Mouse (Mus musculus) intestine, embryonic 15.5 days (tissue): ENCODE measurements around the gene Adcy9. TPM values are rescaled to one million over a fixed set of nuclear protein-coding genes. Genes with fewer than 3 reads are reported as not detected.

Source experiments
- ATAC-seq: fragments of 200-750 bp; cut with Nextera tagmentation; 2 replicates; pipeline ENCODE4 v1.8.0; 2017; ENCODE audit warnings: moderate TSS enrichment, moderate library complexity
- H3K27ac ChIP-seq: fragments of 300-500 bp; sonication (generic); 2 replicates; pipeline ENCODE4 v1.5.1; 2015; ENCODE audit warnings: mild to moderate bottlenecking, inconsistent platforms
- H3K27me3 ChIP-seq: fragments of 300-500 bp; sonication (generic); replicated peaks from 2 replicates; pipeline ENCODE4 v1.6.1; 2015; ENCODE audit warnings: inconsistent platforms
- H3K36me3 ChIP-seq: fragments of 300-500 bp; sonication (generic); 2 replicates; pipeline ENCODE4 v1.6.1; 2015; ENCODE audit warnings: inconsistent platforms
- H3K4me1 ChIP-seq: fragments of 300-500 bp; sonication (generic); replicated peaks from 2 replicates; pipeline ENCODE4 v1.6.1; 2015; ENCODE audit warnings: inconsistent platforms
- H3K4me2 ChIP-seq: fragments of 300-500 bp; sonication (generic); replicated peaks from 2 replicates; pipeline ENCODE4 v1.6.1; 2015; ENCODE audit warnings: mild to moderate bottlenecking, inconsistent platforms
- H3K4me3 ChIP-seq: fragments of 300-500 bp; sonication (generic); replicated peaks from 2 replicates; pipeline ENCODE4 v1.5.1; 2015; ENCODE audit warnings: inconsistent platforms
- H3K9ac ChIP-seq: fragments of 300-500 bp; sonication (generic); 2 replicates; pipeline ENCODE4 v1.6.1; 2015; ENCODE audit warnings: inconsistent platforms
- H3K9me3 ChIP-seq: fragments of 300-500 bp; sonication (generic); 2 replicates; pipeline ENCODE4 v1.6.1; 2016; ENCODE audit warnings: inconsistent platforms
- WGBS: fragments of 180-500 bp; shearing (Covaris S2); methylation state at CpG from one replicate; pipeline ENCODE4 v1.1.7; 2015; 5-methylcytosine and 5-hydroxymethylcytosine counted together
- polyA plus RNA-seq: library from polyadenylated mRNA; unstranded; fragments of >200 nt; fragmentation: Nextera tagmentation; extraction: Ambion mirVana; gene quantifications from 2 replicates; pipeline ENCODE4 v1.2.1, GENCODE M21; 2015

Adcy9 gene
- polyA plus RNA-seq, 1 experiment from 2014 or later: 1.5 TPM

- 72% methylated on average over 7 of the region's 7 CpGs for WGBS
- Histone ChIP-seq H3K9ac (no peak overlapping the region), H3K27ac (no peak overlapping the region), H3K27me3 (no peaks in the 10 kb centered on the region), H3K4me1 (peaks cover 26% of the 10 kb centered on the region), H3K4me3 (no peak overlapping the region), H3K9me3 (no peaks in the 10 kb centered on the region), H3K36me3 (no peaks in the 10 kb centered on the region), H3K4me2 (peak overlapping the region; percentile 12)
- ATAC-seq: no peak
Observed at GRCm38 (mm10) chr16:4417455-4417854, 2.8 kb downstream of the Adcy9 start.

GRCm38 (mm10) chr16:4414881-4415585 is 5.3 kb downstream of the Adcy9 start:
- ATAC-seq: no peak
- WGBS: 83% methylated on average over 8 of the region's 8 CpGs

DNA sequence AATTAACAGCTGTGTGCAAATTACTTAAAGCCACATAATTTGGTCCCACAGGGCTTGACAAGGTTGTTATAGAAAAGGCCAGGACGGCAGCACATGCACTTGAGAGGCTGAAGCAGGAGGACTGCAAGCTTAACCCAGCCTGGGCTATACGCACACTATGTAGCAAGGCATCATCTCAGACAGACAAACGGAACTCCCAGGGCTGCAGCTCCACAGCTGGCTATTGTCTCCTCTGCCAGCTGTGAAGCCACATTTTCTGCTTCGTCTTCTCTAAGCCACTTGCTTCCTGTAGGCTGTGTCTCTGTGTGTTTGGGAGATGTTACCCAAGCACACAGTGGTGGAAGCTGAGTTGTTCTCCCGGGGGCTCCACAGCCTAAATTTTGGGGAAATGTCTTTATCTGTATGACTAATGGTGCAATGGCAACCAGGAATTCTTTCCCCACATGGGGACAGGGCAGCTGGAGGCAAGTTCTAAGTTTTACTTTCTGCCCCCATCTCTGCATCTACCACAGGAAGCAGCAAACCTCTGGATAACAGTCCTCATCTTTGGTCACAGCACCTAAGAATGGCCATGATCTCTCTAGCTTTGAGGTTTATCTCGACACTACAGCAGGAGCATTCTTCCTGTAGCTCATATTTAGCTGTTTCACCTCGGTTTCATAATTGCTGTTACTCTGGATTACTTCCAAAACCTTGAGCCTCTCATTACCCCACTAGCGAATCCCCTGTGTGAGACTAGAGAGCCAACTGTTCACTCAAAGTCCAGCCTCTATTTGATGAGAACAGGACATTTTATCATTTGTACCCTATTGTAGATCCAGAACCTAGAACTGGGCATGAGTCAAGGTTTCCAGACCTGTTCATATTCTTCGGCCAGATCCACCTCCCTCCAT is 6.1 kb downstream of the Adcy9 start:
- Histone ChIP-seq H3K27me3 (no peaks in the 10 kb centered on the region), H3K9me3 (no peaks in the 10 kb centered on the region), H3K9ac (no peak overlapping the region), H3K4me3 (no peak overlapping the region), H3K27ac (no peak overlapping the region), H3K4me2 (no peak overlapping the region), H3K4me1 (peaks cover 24% of the 10 kb centered on the region), H3K36me3 (no peaks in the 10 kb centered on the region)
- 69% methylated on average over 9 of the region's 9 CpGs for WGBS
- no peak for ATAC-seq

More at GRCm38 (mm10) chr16:4414881-4415585, 5.3 kb downstream of the Adcy9 start:
- Histone ChIP-seq H3K9me3 (no peaks in the 10 kb centered on the region), H3K4me2 (no peak overlapping the region), H3K27me3 (no peaks in the 10 kb centered on the region), H3K9ac (no peak overlapping the region), H3K27ac (no peak overlapping the region), H3K4me3 (no peak overlapping the region), H3K36me3 (no peaks in the 10 kb centered on the region), H3K4me1 (peaks cover 26% of the 10 kb centered on the region)

DNA sequence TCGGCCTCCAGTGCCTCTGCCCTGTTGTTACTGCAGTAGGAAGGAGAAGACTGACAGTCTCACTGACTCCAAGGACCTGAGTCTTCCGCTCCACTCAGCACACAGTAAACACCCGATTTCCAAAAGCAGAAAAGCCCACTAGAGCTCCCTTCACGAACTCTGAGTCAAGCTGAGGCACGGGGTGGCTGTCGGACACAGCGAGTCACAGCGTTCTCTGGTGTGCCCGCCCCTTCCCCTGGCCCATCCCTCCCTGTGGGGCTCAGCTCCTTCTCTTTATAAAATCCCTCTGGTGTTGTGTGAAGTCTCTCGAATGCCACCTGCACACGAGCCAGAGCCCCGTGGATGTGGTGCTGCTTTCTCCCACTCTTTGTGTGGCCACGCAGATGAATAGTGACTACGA is 7.0 kb downstream of the Adcy9 start:
- Histone ChIP-seq H3K4me3 (no peak overlapping the region), H3K9ac (no peak overlapping the region), H3K4me1 (peaks cover 16% of the 10 kb centered on the region), H3K9me3 (no peaks in the 10 kb centered on the region), H3K27me3 (no peaks in the 10 kb centered on the region), H3K27ac (no peak overlapping the region), H3K36me3 (no peaks in the 10 kb centered on the region), H3K4me2 (no peak overlapping the region)
- no peak for ATAC-seq
- 63% methylated on average over 14 of the region's 14 CpGs for WGBS

DNA sequence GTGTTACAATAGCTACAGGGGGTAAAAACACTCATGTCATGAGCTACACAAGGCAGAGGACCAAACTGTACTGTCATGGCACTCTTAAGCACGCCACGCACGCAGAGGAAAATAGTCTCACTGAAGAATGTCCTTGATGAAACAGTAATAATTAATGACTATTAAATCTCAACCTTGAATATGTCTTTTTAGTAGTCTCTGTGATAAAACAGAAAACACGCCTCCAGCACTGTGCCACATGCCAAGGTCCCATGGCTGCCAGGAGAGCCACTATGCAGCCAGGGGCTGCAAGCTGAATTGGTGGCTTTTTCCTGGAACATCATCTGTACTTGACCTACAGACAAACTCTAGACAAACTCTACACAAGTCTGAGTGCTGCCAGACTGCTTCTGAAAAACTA is 8.0 kb downstream of the Adcy9 start:
- H3K9ac ChIP-seq: no peak overlapping the region
- no peak for ATAC-seq
- WGBS: 84% methylated on average over 4 of the region's 4 CpGs

DNA sequence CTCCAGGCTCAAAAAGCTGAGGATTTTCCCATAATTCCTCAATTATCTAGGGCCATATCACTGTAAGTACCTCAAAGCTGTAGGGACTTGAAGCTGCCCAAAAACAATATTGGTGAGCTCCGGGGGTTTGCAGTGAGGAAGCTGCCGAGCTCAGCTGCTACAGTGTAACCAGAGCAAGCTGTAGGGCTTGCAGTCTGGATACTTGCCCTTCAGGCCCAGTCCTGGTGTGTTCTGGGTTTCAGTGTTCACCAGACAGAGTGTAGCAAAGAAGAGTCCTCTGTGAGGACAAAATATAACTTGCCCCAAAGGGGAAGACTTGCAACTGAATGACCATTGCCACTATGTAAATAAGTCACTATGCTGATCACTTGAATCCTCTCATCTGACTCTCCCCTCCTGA is 9.0 kb downstream of the Adcy9 start:
- H3K27me3 ChIP-seq: no peaks in the 10 kb centered on the region
- peaks cover 15% of the 10 kb centered on the region for H3K4me1 ChIP-seq
- no peaks in the 10 kb centered on the region for H3K36me3 ChIP-seq
- H3K4me2 ChIP-seq: no peak overlapping the region
- H3K4me3 ChIP-seq: no peak overlapping the region
- no peak overlapping the region for H3K27ac ChIP-seq
- H3K9me3 ChIP-seq: no peaks in the 10 kb centered on the region
- no peak overlapping the region for H3K9ac ChIP-seq
- 72% methylated on average over 2 of the region's 2 CpGs for WGBS
- ATAC-seq: no peak

More for the DNA sequence above, 8.0 kb downstream of the Adcy9 start:
- no peaks in the 10 kb centered on the region for H3K9me3 ChIP-seq
- H3K4me1 ChIP-seq: peaks cover 13% of the 10 kb centered on the region; the same call in 1 of the 2 replicates
- H3K27ac ChIP-seq: no peak overlapping the region
- no peaks in the 10 kb centered on the region for H3K27me3 ChIP-seq
- H3K36me3 ChIP-seq: no peaks in the 10 kb centered on the region
- no peak overlapping the region for H3K4me3 ChIP-seq
- H3K4me2 ChIP-seq: no peak overlapping the region

GRCm38 (mm10) chr16:4407536-4407935 is 12.8 kb downstream of the Adcy9 start:
- Histone ChIP-seq H3K4me3 (no peak overlapping the region), H3K36me3 (no peaks in the 10 kb centered on the region), H3K9ac (no peak overlapping the region), H3K9me3 (no peaks in the 10 kb centered on the region), H3K4me2 (no peak overlapping the region), H3K27ac (no peak overlapping the region), H3K27me3 (no peaks in the 10 kb centered on the region), H3K4me1 (peaks cover 14% of the 10 kb centered on the region; the same call in 1 of the 2 replicates)
- no peak for ATAC-seq
- WGBS: 59% methylated on average over 2 of the region's 2 CpGs

DNA sequence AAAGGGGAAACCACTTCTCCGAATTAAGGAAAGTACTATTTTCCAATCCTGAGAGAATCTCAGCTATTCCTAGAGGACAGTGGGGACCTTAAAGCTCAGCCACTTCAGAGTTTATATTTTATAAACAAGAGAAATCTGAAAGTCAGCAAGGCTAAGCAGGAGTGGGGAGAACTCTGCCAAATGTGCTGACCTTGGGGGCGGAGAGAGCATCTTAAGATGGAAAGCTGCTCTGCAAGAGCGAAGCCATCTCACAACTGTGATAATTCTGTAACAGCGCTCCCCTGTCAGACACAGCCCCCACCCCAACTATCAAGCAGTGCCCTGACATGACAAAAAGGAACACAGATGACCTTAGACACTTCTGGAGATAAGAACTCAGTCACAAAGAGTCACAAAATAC is 13.6 kb downstream of the Adcy9 start:
- Histone ChIP-seq H3K27me3 (no peaks in the 10 kb centered on the region), H3K4me3 (no peak overlapping the region), H3K9me3 (no peaks in the 10 kb centered on the region), H3K36me3 (no peaks in the 10 kb centered on the region), H3K27ac (no peak overlapping the region), H3K4me2 (no peak overlapping the region), H3K4me1 (peaks cover 14% of the 10 kb centered on the region; the same call in 1 of the 2 replicates), H3K9ac (no peak overlapping the region)
- 43% methylated on average over 4 of the region's 4 CpGs for WGBS
- ATAC-seq: no peak

DNA sequence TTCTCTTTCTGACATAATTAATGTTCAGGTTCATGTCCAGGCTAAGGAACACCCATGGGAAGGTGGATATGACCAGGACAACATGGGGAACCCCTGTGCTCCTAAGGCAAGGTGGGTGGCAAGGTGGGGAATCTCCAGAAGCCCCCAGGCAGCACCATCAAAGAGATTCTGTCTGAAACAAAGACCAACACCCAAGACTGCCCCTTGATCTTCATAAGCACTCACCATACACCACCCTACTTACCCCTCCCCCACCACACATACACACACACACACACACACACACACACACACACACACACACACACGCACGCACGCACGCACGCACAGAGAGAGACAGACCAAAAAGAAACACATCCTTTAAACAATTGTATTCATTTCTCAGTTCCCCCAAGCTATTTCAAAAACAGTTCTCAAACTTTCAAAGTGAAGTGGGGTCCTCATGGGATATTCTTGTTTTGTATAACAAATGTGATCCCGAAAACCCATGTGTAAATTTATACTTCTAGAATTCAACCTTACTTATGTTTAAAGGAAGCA is 14.2 kb downstream of the Adcy9 start:
- H3K4me3 ChIP-seq: no peak overlapping the region
- 81% methylated on average over 6 of the region's 6 CpGs for WGBS
- no peaks in the 10 kb centered on the region for H3K9me3 ChIP-seq
- H3K4me2 ChIP-seq: no peak overlapping the region
- no peak overlapping the region for H3K9ac ChIP-seq
- ATAC-seq: no peak
- H3K4me1 ChIP-seq: peaks cover 14% of the 10 kb centered on the region; the same call in 1 of the 2 replicates
- no peaks in the 10 kb centered on the region for H3K27me3 ChIP-seq
- H3K36me3 ChIP-seq: no peaks in the 10 kb centered on the region
- H3K27ac ChIP-seq: no peak overlapping the region

- ATAC-seq: peak; percentile 66
- 42% methylated on average over 8 of the region's 8 CpGs for WGBS
- H3K36me3 ChIP-seq: no peaks in the 10 kb centered on the region
- H3K9ac ChIP-seq: no peak overlapping the region
- no peak overlapping the region for H3K27ac ChIP-seq
- H3K4me1 ChIP-seq: peaks cover 14% of the 10 kb centered on the region; the same call in 1 of the 2 replicates
- no peaks in the 10 kb centered on the region for H3K27me3 ChIP-seq
- no peak overlapping the region for H3K4me3 ChIP-seq
- H3K9me3 ChIP-seq: no peaks in the 10 kb centered on the region
- H3K4me2 ChIP-seq: no peak overlapping the region
Observed at GRCm38 (mm10) chr16:4404933-4405761, 15.2 kb downstream of the Adcy9 start.

- Histone ChIP-seq H3K27ac (no peak overlapping the region), H3K9ac (no peak overlapping the region), H3K4me2 (no peak overlapping the region), H3K4me3 (no peak overlapping the region), H3K4me1 (peaks cover 11% of the 10 kb centered on the region; the same call in 1 of the 2 replicates), H3K9me3 (no peaks in the 10 kb centered on the region), H3K27me3 (no peaks in the 10 kb centered on the region), H3K36me3 (no peaks in the 10 kb centered on the region)
- ATAC-seq: no peak
- WGBS: 81% methylated on average over 1 of the region's 1 CpGs
Observed at GRCm38 (mm10) chr16:4401109-4401508, 19.2 kb downstream of the Adcy9 start.
